Mouse (Mus musculus) naive thymus-derived CD4-positive, alpha-beta T cell, adult 2 months (primary cell): Measurements from ENCODE around the gene Shprh.
"Not testable (repeated sequence)": the region's sequence is repeated elsewhere in the genome, so short reads cannot be mapped to it uniquely, and the experiment has no call there.

ENCODE experiments used
- DNase-seq: peaks from one replicate; pipeline ENCODE4 v3.0.0-alpha.2; 2011; ENCODE audit warnings: low read depth

Shprh gene

GRCm38 (mm10) chr10:11248210-11248609, 99.0 kb downstream of the Shprh start:
- DNase-seq, result no peak

GRCm38 (mm10) chr10:11250247-11250997, 101.2 kb downstream of the Shprh start:
- DNase-seq, result no peak

- not testable (repeated sequence) for DNase-seq
Measured at GRCm38 (mm10) chr10:11253581-11253980, 104.4 kb downstream of the Shprh start.

GRCm38 (mm10) chr10:11260119-11260518, 110.9 kb downstream of the Shprh start:
- no peak for DNase-seq

- not testable (repeated sequence) for DNase-seq
Measured at GRCm38 (mm10) chr10:11262292-11262691, 113.1 kb downstream of the Shprh start.

GRCm38 (mm10) chr10:11263795-11264194, 114.6 kb downstream of the Shprh start:
- DNase-seq, result not testable (repeated sequence)
